Mouse (Mus musculus) forebrain, embryonic 11.5 days (tissue): ENCODE measurements around the gene Krtap8-1. TPM values are rescaled to one million over a fixed set of nuclear protein-coding genes. Genes with fewer than 3 reads are reported as not detected.

Source experiments
- ATAC-seq: fragments of 200-750 bp; cut with Nextera tagmentation; replicated peaks from 2 replicates; pipeline ENCODE4 v1.8.0; 2017; ENCODE audit warnings: moderate TSS enrichment; ENCODE audit not compliant: low FRiP score
- DNase-seq: peaks from one replicate; pipeline ENCODE4 v3.0.0-alpha.2; 2017; ENCODE audit warnings: low spot score
- H3K27ac ChIP-seq: fragments of 300-500 bp; sonication (generic); 2 replicates; pipeline ENCODE4 v1.5.1; 2014; ENCODE audit warnings: low read depth, low read length
- H3K27me3 ChIP-seq: fragments of 300-500 bp; sonication (generic); 2 replicates; pipeline ENCODE4 v1.6.1; 2014; ENCODE audit warnings: mild to moderate bottlenecking, low read length, mixed read lengths; ENCODE audit not compliant: control insufficient read depth, insufficient read depth
- H3K36me3 ChIP-seq: fragments of 300-500 bp; sonication (generic); 2 replicates; pipeline ENCODE4 v1.6.1; 2014; ENCODE audit warnings: mild to moderate bottlenecking, low read length, moderate library complexity, mixed read lengths; ENCODE audit not compliant: control insufficient read depth, insufficient read depth
- H3K4me1 ChIP-seq: fragments of 300-500 bp; sonication (generic); replicated peaks from 2 replicates; pipeline ENCODE4 v1.6.1; 2014; ENCODE audit warnings: low read length, mixed read lengths; ENCODE audit not compliant: control insufficient read depth, insufficient read depth
- H3K4me2 ChIP-seq: fragments of 300-500 bp; sonication (generic); 2 replicates; pipeline ENCODE4 v1.6.1; 2014; ENCODE audit warnings: low read depth, mild to moderate bottlenecking, low read length, moderate library complexity, mixed read lengths; ENCODE audit not compliant: severe bottlenecking
- H3K4me3 ChIP-seq: fragments of 300-500 bp; sonication (generic); 2 replicates; pipeline ENCODE4 v1.5.1; 2014; ENCODE audit warnings: low read depth, low read length
- H3K9ac ChIP-seq: fragments of 300-500 bp; sonication (generic); 2 replicates; pipeline ENCODE4 v1.6.1; 2014; ENCODE audit warnings: low read length
- H3K9me3 ChIP-seq: fragments of 300-500 bp; sonication (generic); 2 replicates; pipeline ENCODE4 v1.6.1; 2016; ENCODE audit warnings: low read length, mixed read lengths; ENCODE audit not compliant: control insufficient read depth
- WGBS: fragments of 180-500 bp; shearing (Covaris S2); extraction: QIAGEN DNeasy Blood & Tissue Kit; methylation state at CpG from one replicate; pipeline ENCODE4 v1.1.7; 2014; 5-methylcytosine and 5-hydroxymethylcytosine counted together
- polyA plus RNA-seq: library from polyadenylated mRNA; unstranded; fragments of >200 nt; fragmentation: Nextera tagmentation; extraction: Ambion mirVana; gene quantifications from 2 replicates; pipeline ENCODE4 v1.2.1, GENCODE M21; 2014

The Krtap8-1 gene
- polyA plus RNA-seq, 1 experiment from 2014 or later, result not detected

DNA sequence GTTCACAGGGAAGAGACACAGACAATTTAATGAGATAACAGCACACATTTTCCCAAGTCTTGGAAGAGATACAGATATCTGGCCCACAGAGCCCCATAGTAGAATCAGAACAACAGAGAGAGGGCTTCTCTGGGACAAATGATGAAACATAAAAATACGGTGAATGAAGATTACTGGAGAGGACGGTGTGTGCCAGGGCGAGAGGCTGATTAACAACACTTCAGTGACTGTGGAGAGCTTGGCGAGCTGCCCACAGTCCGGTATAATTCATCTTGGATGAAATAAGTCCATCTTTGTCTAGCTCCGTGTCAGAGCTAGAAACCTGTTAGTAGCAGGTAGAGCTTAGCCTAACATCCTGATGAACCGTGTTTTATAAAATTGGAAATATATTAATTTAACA, 25.7 kb upstream of the Krtap8-1 start:
- Histone ChIP-seq H3K4me1 (no peaks in the 10 kb centered on the region), H3K4me2 (no peak overlapping the region), H3K27me3 (no peaks in the 10 kb centered on the region), H3K9ac (no peak overlapping the region), H3K27ac (no peak overlapping the region), H3K9me3 (no peaks in the 10 kb centered on the region), H3K4me3 (no peak overlapping the region), H3K36me3 (no peaks in the 10 kb centered on the region)
- DNase-seq (no peak), ATAC-seq (no peak)
- WGBS, result 84% methylated on average over 7 of the region's 7 CpGs

DNA sequence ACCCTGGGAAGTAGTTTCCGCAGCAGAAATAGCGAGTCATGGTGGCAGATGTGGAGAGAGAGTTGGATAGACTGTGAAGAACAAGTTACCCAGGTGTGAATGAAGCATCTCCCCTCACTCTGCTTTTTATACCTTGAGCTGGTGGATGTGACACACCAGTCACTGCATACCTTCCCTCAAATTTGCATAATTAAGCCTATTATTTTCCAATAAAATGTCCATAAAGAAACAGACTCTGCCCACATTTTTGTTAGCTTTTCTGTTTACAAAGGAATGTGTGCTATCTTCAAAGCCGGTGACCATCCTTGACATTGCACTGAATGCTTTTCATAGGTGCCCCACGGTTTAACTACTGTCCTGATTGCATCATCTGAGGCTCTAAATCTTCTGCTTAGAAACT, 20.5 kb upstream of the Krtap8-1 start, which contains the start of gene Krtap7-1:
Gene Krtap7-1 (minus strand): TSS at position 101 of the 400 bp plus-strand sequence.
- H3K36me3 ChIP-seq, result no peaks in the 10 kb centered on the region
- no peak within 1 kb of the TSS for H3K4me2 ChIP-seq
- no peaks in the 10 kb centered on the region for H3K4me1 ChIP-seq
- DNase-seq (no peak), ATAC-seq (no peak)
- no peak within 1 kb of the TSS for H3K27ac ChIP-seq
- 84% methylated on average over 4 of the region's 4 CpGs for WGBS
- H3K9ac ChIP-seq, result no peak within 1 kb of the TSS
- H3K4me3 ChIP-seq, result no peak within 1 kb of the TSS
- H3K9me3 ChIP-seq, result no peaks in the 10 kb centered on the region
- no peaks in the 10 kb centered on the region for H3K27me3 ChIP-seq

- WGBS, result 79% methylated on average over 2 of the region's 2 CpGs
- no peak overlapping the region for H3K4me3 ChIP-seq
- H3K27me3 ChIP-seq, result no peaks in the 10 kb centered on the region
- H3K4me2 ChIP-seq, result no peak overlapping the region
- H3K9ac ChIP-seq, result no peak overlapping the region
- ATAC-seq, result no peak
- no peaks in the 10 kb centered on the region for H3K4me1 ChIP-seq
- H3K9me3 ChIP-seq, result no peaks in the 10 kb centered on the region
- H3K27ac ChIP-seq, result no peak overlapping the region
- no peaks in the 10 kb centered on the region for H3K36me3 ChIP-seq
- DNase-seq, result no peak
Measured at GRCm38 (mm10) chr16:89503571-89503970, 15.8 kb upstream of the Krtap8-1 start.

GRCm38 (mm10) chr16:89501870-89502269, 14.1 kb upstream of the Krtap8-1 start:
- H3K9me3 ChIP-seq, result no peaks in the 10 kb centered on the region
- ATAC-seq, result no peak

DNA sequence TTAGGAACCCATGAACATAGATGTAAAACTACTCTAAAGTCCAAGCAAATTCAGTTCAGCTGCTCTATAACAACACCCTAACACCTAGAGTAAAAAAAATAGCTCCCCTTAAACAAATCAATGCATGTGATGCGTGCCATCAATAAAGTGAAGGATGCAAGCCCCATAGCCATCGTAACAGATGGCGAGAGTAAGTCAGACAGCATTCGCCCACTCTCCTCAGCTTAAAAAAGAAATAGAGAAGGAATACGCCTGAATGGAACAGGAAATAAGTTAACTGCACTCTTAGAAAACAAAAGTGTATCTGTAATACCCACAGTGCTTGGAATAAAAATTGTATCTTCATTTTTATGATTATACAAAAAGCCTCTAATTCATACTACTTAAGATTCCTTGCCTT, 9.2 kb upstream of the Krtap8-1 start:
- Histone ChIP-seq H3K27ac (no peak overlapping the region), H3K9me3 (no peaks in the 10 kb centered on the region), H3K4me3 (no peak overlapping the region), H3K27me3 (no peaks in the 10 kb centered on the region), H3K9ac (no peak overlapping the region), H3K4me2 (no peak overlapping the region), H3K36me3 (no peaks in the 10 kb centered on the region), H3K4me1 (no peaks in the 10 kb centered on the region)
- no peak for DNase-seq
- no peak for ATAC-seq
- WGBS, result 93% methylated on average over 5 of the region's 5 CpGs

More at GRCm38 (mm10) chr16:89501870-89502269, 14.1 kb upstream of the Krtap8-1 start:
- WGBS, result 95% methylated on average over 5 of the region's 5 CpGs
- H3K4me1 ChIP-seq, result no peaks in the 10 kb centered on the region
- no peak overlapping the region for H3K9ac ChIP-seq
- H3K36me3 ChIP-seq, result no peaks in the 10 kb centered on the region
- DNase-seq, result no peak
- H3K4me2 ChIP-seq, result no peak overlapping the region
- H3K4me3 ChIP-seq, result no peak overlapping the region
- H3K27ac ChIP-seq, result no peak overlapping the region
- no peaks in the 10 kb centered on the region for H3K27me3 ChIP-seq

DNA sequence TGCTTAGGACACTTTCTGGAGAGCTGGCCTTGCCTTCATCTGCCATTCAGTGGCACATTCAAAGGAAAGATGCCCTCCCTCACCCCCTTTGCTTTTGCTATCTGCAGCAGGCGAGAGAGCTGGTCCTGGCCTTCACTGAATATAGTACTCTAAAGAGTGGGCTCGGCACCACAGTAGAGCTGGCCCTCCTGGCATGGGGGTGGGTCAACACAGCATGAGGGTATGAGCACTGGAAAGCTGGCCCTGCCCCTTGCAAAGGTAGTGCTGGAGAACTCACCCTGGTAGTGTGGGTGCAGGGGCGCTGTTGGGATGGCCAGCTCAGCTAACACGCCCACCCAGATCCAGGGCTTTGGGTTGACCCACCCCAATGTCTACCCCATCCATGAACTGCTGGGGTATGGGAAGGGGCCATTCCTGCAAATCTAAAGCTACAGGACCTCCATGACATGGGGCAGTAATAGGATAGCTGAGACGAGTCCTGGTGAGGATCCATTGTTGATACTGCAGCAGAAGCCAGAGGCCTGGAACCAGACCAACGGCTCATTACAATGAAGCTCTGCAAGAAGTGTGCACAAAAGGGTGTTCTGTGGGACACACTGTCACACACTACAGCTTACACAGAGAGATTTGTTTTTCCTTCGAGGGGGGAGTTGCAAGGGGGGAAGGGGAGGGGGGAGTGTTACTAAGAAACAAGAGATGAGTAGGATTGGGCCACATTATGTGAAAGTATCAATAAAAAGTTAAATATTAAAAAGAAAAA, 7.8 kb upstream of the Krtap8-1 start:
- no peak overlapping the region for H3K9ac ChIP-seq
- no peaks in the 10 kb centered on the region for H3K36me3 ChIP-seq
- no peak overlapping the region for H3K4me3 ChIP-seq
- H3K4me2 ChIP-seq, result no peak overlapping the region
- H3K27ac ChIP-seq, result no peak overlapping the region
- 86% methylated on average over 7 of the region's 7 CpGs for WGBS
- H3K27me3 ChIP-seq, result no peaks in the 10 kb centered on the region
- no peaks in the 10 kb centered on the region for H3K4me1 ChIP-seq
- no peak for DNase-seq
- H3K9me3 ChIP-seq, result no peaks in the 10 kb centered on the region
- ATAC-seq, result no peak

DNA sequence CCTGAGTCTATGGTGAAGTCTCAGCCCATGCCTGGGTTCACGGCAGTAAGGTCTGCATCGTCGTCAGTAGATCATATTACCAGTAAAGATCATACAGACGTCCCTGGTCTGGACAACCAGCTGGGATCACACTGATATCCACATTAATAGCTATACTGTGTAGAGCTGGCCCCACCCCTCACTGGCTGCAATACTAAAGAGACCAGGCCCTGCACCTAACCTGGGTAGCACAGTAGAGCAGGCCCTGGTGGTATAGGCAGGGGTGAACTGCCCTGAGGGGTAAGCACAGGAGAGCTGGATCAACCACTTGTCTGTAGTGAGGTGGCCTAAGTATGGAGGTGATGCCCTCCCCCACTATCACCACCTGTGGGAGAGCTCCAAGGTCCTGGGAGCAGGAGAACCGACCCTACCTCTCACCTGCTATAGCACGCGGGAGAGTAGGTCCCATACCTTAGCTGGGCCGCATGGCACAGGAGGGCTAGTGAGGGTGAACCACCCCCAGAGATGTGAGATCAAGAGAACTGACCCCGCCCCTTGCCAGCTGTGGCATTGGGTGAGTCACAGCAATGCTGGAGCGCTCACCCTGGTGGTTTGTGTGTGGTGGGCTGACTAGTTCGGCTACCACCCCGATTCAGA, 10.0 kb downstream of the Krtap8-1 start:
- Histone ChIP-seq H3K4me1 (no peaks in the 10 kb centered on the region), H3K27me3 (no peaks in the 10 kb centered on the region), H3K36me3 (no peaks in the 10 kb centered on the region), H3K4me3 (no peak overlapping the region), H3K4me2 (no peak overlapping the region), H3K27ac (no peak overlapping the region), H3K9me3 (no peaks in the 10 kb centered on the region), H3K9ac (no peak overlapping the region)
- ATAC-seq (peak; percentile 27; the same call in 1 of the 2 replicates), DNase-seq (no peak)
- WGBS, result 92% methylated on average over 12 of the region's 12 CpGs

- Histone ChIP-seq H3K9me3 (no peaks in the 10 kb centered on the region), H3K27ac (no peak overlapping the region), H3K4me2 (no peak overlapping the region), H3K4me1 (no peaks in the 10 kb centered on the region), H3K4me3 (no peak overlapping the region), H3K36me3 (no peaks in the 10 kb centered on the region), H3K9ac (no peak overlapping the region), H3K27me3 (no peaks in the 10 kb centered on the region)
- no peak for ATAC-seq
- 93% methylated on average over 5 of the region's 5 CpGs for WGBS
- no peak for DNase-seq
Measured at GRCm38 (mm10) chr16:89461189-89461588, 26.6 kb downstream of the Krtap8-1 start.
